Mouse (Mus musculus) CH12.LX (cell line): ENCODE results near the gene Tmem81.

Experiments
- CHD1 ChIP-seq: IDR thresholded peaks from 2 replicates; pipeline ENCODE4 v1.6.1; 2012; ENCODE audit warnings: low read depth, low read length, improper control_type of control experiment, inconsistent platforms
- CTCF ChIP-seq, 2 experiments: IDR thresholded peaks in 1 of 2; conservative IDR thresholded peaks in 1 of 2; 2 replicates each; pipeline ENCODE4 v1.5.1; 2011 to 2012; ENCODE audit warnings: low read depth in 2 of 2, low read length in 2 of 2, improper control_type of control experiment in 1 of 2, inconsistent platforms in 1 of 2, mild to moderate bottlenecking in 1 of 2, moderate library complexity in 1 of 2
- EP300 ChIP-seq: IDR thresholded peaks from 2 replicates; pipeline ENCODE4 v1.6.1; 2011; ENCODE audit warnings: low read length, improper control_type of control experiment
- GABPA ChIP-seq: IDR thresholded peaks from 2 replicates; pipeline ENCODE4 v1.6.1; 2012; ENCODE audit warnings: low read depth, low read length, improper control_type of control experiment, inconsistent platforms; ENCODE audit not compliant: insufficient replicate concordance
- KAT2A ChIP-seq: IDR thresholded peaks from 2 replicates; pipeline ENCODE4 v1.6.1; 2012; ENCODE audit warnings: low read length, improper control_type of control experiment, inconsistent platforms; ENCODE audit not compliant: insufficient replicate concordance
- MAX ChIP-seq: IDR thresholded peaks from 2 replicates; pipeline ENCODE4 v1.6.1; 2011; ENCODE audit warnings: low read length, improper control_type of control experiment
- MAZ ChIP-seq: IDR thresholded peaks from 2 replicates; pipeline ENCODE4 v1.6.1; 2012; ENCODE audit warnings: low read depth, mild to moderate bottlenecking, inconsistent platforms, low read length, improper control_type of control experiment, moderate library complexity
- MXI1 ChIP-seq: IDR thresholded peaks from 2 replicates; pipeline ENCODE4 v1.6.1; 2011; ENCODE audit warnings: mild to moderate bottlenecking, low read depth, low read length, improper control_type of control experiment
- POLR2A ChIP-seq: IDR thresholded peaks from 2 replicates; pipeline ENCODE4 v1.6.1; 2011; ENCODE audit warnings: low read depth, mild to moderate bottlenecking, improper control_type of control experiment, low read length
- SIN3A ChIP-seq: IDR thresholded peaks from 2 replicates; pipeline ENCODE4 v1.6.1; 2012; ENCODE audit warnings: low read length, improper control_type of control experiment, inconsistent platforms
- TBP ChIP-seq: conservative IDR thresholded peaks from 2 replicates; pipeline ENCODE4 v1.6.1; 2011; ENCODE audit warnings: low read depth, low read length, improper control_type of control experiment
- TCF12 ChIP-seq: IDR thresholded peaks from 2 replicates; pipeline ENCODE4 v1.6.1; 2014; ENCODE audit warnings: low read depth, mild to moderate bottlenecking, inconsistent platforms, low read length, improper control_type of control experiment
- USF1 ChIP-seq: IDR thresholded peaks from 2 replicates; pipeline ENCODE4 v1.6.1; 2014; ENCODE audit warnings: low read depth, mild to moderate bottlenecking, inconsistent platforms, low read length, improper control_type of control experiment
- ZNF384 ChIP-seq: IDR thresholded peaks from 2 replicates; pipeline ENCODE4 v1.6.1; 2012; ENCODE audit warnings: low read depth, low read length, improper control_type of control experiment, inconsistent platforms

- TF ChIP-seq TCF12 (no peak), EP300 (no peak), USF1 (no peak), MAZ (no peak), POLR2A (no peak), ZNF384 (no peak), CTCF (conservative IDR thresholded peaks at IDR 0.05 in 1 of 2, IDR thresholded peaks at IDR 0.05 in 1 of 2; ENCODE audit: low read depth in 2 of 2, low read length in 2 of 2) (no peak), SIN3A (no peak), MXI1 (no peak), KAT2A (no peak), MAX (no peak), TBP (no peak), GABPA (no peak), CHD1 (no peak)
These were observed 34.5 kb upstream of the Tmem81 start for GRCm38 (mm10) chr1:132471499-132471898.
